Mouse (Mus musculus): Measurements from ENCODE around the gene Epn2. TPM values are rescaled to one million over a fixed set of nuclear protein-coding genes. Genes with fewer than 3 reads are reported as not detected.
A peak's percentile ranks its signal among the peaks of the same experiment; 100 is the strongest.

The Epn2 gene
- total and polyA plus RNA-seq, 3 experiments: 20.4 to 24.9 (median 23.1) TPM

DNA sequence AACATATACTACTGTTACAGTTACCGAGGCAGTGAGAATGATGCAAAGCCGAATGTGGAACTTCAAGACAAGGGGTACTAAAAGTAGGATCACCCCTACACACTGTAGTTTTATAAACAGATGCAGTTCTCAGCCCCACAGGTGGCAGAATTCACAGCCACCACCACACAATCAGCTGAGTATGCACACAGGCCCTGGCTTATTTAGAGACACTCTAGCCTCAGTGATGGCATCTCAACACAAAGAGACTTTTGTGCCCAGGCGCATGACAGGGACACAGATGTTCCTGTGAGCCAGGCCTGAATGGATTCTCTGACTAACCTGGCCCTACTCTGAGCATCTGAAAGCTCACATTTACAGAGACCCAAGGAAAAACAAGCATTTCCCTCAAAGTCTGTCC, 42.1 kb downstream of the Epn2 start:
- Histone ChIP-seq H3K4me1 (ENCODE audit: control insufficient read depth, insufficient read depth, low read length) (peaks cover 35% of the 10 kb centered on the region), H3K36me3 (ENCODE audit: control insufficient read depth, insufficient read depth, low read length) (peaks cover 44% of the 10 kb centered on the region), H3K27ac (peak overlapping the region; percentile 62), H3K4me3 (no peak overlapping the region), H3K79me2 (replicated peaks; ENCODE audit: control insufficient read depth, insufficient read depth, low read length) (no peaks in the 10 kb centered on the region), H3K27me3 (ENCODE audit: control insufficient read depth, insufficient read depth, low read length) (no peaks in the 10 kb centered on the region), H3K9ac (ENCODE audit: low read depth, low read length) (no peak overlapping the region)
- DNase-seq: no peak
- TF ChIP-seq EP300 (IDR thresholded peaks at IDR 0.05; ENCODE audit: insufficient read depth, low read depth, low read length): no peak
- TF ChIP-seq CTCF (IDR thresholded peaks at IDR 0.05): no peak
- TF ChIP-seq POLR2A (IDR thresholded peaks at IDR 0.05; ENCODE audit: insufficient read depth, low read depth, low read length): no peak
- 69% methylated on average over 3 of the region's 3 CpGs for WGBS
- intact Hi-C loops (cut with DNase I): no loop called here

DNA sequence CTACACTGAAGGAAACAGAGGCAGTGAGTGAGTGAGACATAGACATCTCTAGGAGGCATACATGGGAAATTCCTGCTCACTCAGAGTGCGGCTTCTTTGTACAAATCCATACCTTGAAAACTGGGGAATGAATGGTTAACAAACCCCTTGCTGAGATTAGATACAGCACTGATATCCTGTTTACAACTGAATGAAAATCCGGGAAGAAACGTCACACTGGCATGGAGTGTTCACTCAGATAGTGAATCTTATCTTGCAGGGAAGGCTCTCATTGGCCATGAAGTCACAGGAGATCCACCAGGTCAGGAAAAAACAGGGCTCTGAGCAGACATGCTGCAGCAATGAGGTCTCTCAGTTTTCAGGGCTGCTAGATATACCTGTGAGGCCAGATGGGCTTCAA, 42.5 kb downstream of the Epn2 start:
- intact Hi-C loops (cut with DNase I): no loop called here

DNA sequence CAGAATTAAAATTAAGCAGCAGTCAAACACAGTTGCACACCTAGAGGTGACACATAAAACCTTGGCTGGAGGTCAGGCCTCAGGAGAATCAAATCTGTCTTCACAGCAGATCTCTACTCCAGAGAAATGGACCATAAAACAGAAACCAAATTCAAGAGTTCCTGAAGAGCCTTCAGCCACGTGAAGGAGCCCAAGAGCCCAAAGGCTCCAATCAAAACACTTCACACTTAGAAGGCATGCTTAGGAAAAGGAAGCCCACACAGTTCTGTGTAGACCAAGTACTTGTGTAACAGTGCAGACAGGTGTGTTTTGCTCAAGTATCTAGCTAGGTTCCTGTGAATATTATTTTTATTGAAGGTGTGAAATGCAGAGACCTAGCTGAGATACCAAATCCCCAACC, 44.0 kb downstream of the Epn2 start:
- Histone ChIP-seq H3K4me3 (no peak overlapping the region), H3K79me2 (replicated peaks; ENCODE audit: control insufficient read depth, insufficient read depth, low read length) (no peaks in the 10 kb centered on the region), H3K4me1 (ENCODE audit: control insufficient read depth, insufficient read depth, low read length) (peaks cover 31% of the 10 kb centered on the region), H3K9ac (ENCODE audit: low read depth, low read length) (no peak overlapping the region), H3K27ac (peak overlapping the region; percentile 82), H3K36me3 (ENCODE audit: control insufficient read depth, insufficient read depth, low read length) (peaks cover 48% of the 10 kb centered on the region), H3K27me3 (ENCODE audit: control insufficient read depth, insufficient read depth, low read length) (no peaks in the 10 kb centered on the region)
- intact Hi-C loops (cut with DNase I): no loop called here
- no peak for DNase-seq
- TF ChIP-seq CTCF (IDR thresholded peaks at IDR 0.05) (0 out of 2 replicates have a peak, but pooled peaks have one; percentile 14), EP300 (IDR thresholded peaks at IDR 0.05; ENCODE audit: insufficient read depth, low read depth, low read length) (no peak), POLR2A (IDR thresholded peaks at IDR 0.05; ENCODE audit: insufficient read depth, low read depth, low read length) (no peak)
- 35% methylated on average over 1 of the region's 1 CpGs for WGBS

More for the DNA sequence above, 42.5 kb downstream of the Epn2 start:
- DNase-seq: no peak
- peaks cover 32% of the 10 kb centered on the region for H3K4me1 ChIP-seq (ENCODE audit: control insufficient read depth, insufficient read depth, low read length)
- H3K4me3 ChIP-seq: no peak overlapping the region
- peak overlapping the region; percentile 62 for H3K27ac ChIP-seq
- H3K27me3 ChIP-seq (ENCODE audit: control insufficient read depth, insufficient read depth, low read length): no peaks in the 10 kb centered on the region
- peaks cover 47% of the 10 kb centered on the region for H3K36me3 ChIP-seq (ENCODE audit: control insufficient read depth, insufficient read depth, low read length)
- H3K79me2 ChIP-seq (replicated peaks; ENCODE audit: control insufficient read depth, insufficient read depth, low read length): no peaks in the 10 kb centered on the region
- 36% methylated on average over 3 of the region's 3 CpGs for WGBS
- TF ChIP-seq POLR2A (IDR thresholded peaks at IDR 0.05; ENCODE audit: insufficient read depth, low read depth, low read length) (no peak), CTCF (IDR thresholded peaks at IDR 0.05) (no peak), EP300 (IDR thresholded peaks at IDR 0.05; ENCODE audit: insufficient read depth, low read depth, low read length) (no peak)
- no peak overlapping the region for H3K9ac ChIP-seq (ENCODE audit: low read depth, low read length)

DNA sequence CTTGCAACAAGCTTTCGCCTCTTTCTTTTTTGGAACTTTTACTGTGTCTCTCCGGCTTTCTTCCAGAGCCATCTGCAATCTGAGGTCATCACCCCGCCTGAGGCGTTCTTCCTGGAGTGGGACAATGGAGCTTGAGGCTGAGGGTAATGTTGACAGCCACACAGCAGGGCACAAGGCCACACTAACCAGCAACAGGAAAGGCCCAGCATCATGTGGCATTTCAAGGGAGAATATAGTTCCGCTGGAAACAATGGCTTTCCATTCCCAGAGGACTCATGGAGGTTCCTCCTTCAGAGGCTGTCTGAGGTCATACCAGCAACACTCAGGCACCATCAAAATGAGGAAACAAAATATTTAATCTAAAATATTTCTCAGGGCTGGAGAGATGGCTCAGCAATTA, 45.9 kb downstream of the Epn2 start:
- Histone ChIP-seq H3K4me3 (no peak overlapping the region), H3K36me3 (ENCODE audit: control insufficient read depth, insufficient read depth, low read length) (peaks cover 55% of the 10 kb centered on the region), H3K79me2 (replicated peaks; ENCODE audit: control insufficient read depth, insufficient read depth, low read length) (peaks cover 3% of the 10 kb centered on the region; the same call in 1 of the 2 replicates), H3K27me3 (ENCODE audit: control insufficient read depth, insufficient read depth, low read length) (no peaks in the 10 kb centered on the region), H3K27ac (peak overlapping the region; percentile 82), H3K9ac (ENCODE audit: low read depth, low read length) (no peak overlapping the region; the same call in 1 of the 2 replicates), H3K4me1 (ENCODE audit: control insufficient read depth, insufficient read depth, low read length) (peaks cover 38% of the 10 kb centered on the region)
- peak; percentile 49 to 75 for DNase-seq
- intact Hi-C loops (cut with DNase I): loop anchor here (2.0 kb wide), 1 partner anchor 83 kb away; no protein-coding TSS in a partner anchor
- no peak for TF ChIP-seq CTCF (IDR thresholded peaks at IDR 0.05)
- TF ChIP-seq POLR2A (IDR thresholded peaks at IDR 0.05; ENCODE audit: insufficient read depth, low read depth, low read length): peak; percentile 49; the same call in 1 of the 2 replicates
- peak; percentile 98 for TF ChIP-seq EP300 (IDR thresholded peaks at IDR 0.05; ENCODE audit: insufficient read depth, low read depth, low read length)
- 46% methylated on average over 5 of the region's 5 CpGs for WGBS

DNA sequence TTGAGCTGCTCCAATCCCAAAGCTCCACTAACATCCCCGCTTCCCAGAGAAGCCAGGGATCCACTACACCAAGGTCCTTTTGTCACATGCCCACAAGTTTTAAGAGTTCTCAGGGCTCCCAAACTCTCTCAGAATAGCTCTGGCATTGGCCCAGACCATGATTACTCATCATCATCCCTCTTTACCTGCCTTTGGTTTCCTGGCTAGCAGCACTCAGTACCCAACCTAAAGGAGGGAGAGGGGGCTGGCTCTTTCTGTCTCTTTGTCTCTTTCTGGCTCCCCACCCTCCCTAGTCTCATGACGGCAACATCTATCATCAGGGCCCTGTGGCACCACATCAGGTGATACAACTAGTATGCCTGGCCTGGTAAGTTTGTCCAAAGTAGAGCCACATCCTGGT, 46.7 kb downstream of the Epn2 start:
- peaks cover 5% of the 10 kb centered on the region for H3K79me2 ChIP-seq (replicated peaks; ENCODE audit: control insufficient read depth, insufficient read depth, low read length)
- 72% methylated on average over 2 of the region's 2 CpGs for WGBS
- intact Hi-C loops (cut with DNase I): loop anchor here (2.0 kb wide), 1 partner anchor 84 kb away; no protein-coding TSS in a partner anchor
- no peak for DNase-seq
- H3K27me3 ChIP-seq (ENCODE audit: control insufficient read depth, insufficient read depth, low read length): no peaks in the 10 kb centered on the region
- no peak overlapping the region for H3K9ac ChIP-seq (ENCODE audit: low read depth, low read length)
- H3K36me3 ChIP-seq (ENCODE audit: control insufficient read depth, insufficient read depth, low read length): peaks cover 52% of the 10 kb centered on the region
- TF ChIP-seq CTCF (IDR thresholded peaks at IDR 0.05) (no peak), POLR2A (IDR thresholded peaks at IDR 0.05; ENCODE audit: insufficient read depth, low read depth, low read length) (no peak), EP300 (IDR thresholded peaks at IDR 0.05; ENCODE audit: insufficient read depth, low read depth, low read length) (no peak)
- H3K4me1 ChIP-seq (ENCODE audit: control insufficient read depth, insufficient read depth, low read length): peaks cover 38% of the 10 kb centered on the region
- H3K27ac ChIP-seq: peak overlapping the region; percentile 82
- no peak overlapping the region for H3K4me3 ChIP-seq

DNA sequence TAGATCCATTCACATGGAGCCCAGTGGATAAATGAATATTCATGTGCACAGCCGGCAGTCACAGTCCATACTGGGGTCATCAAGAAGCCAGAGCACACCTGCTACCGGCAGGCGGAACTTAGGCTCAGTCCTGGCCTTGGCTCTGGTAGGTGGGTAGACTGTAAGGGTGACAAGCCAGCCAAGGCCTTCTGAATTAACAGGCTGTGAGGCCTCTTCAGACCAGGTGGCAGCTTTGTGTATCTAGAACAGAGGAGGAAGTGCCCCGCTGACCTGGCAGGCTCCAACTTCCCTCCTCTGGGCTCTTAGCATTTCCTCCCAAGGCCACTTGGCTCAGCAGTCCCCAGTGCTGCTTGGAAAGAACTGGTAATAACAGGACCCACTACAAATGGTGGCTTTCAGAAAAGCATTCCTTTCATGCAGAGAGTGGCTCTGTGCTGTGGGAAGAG, 50.2 kb downstream of the Epn2 start:
- intact Hi-C loops (cut with DNase I): no loop called here
- Histone ChIP-seq H3K27ac (peak overlapping the region; percentile 46), H3K4me3 (no peak overlapping the region), H3K27me3 (ENCODE audit: control insufficient read depth, insufficient read depth, low read length) (no peaks in the 10 kb centered on the region), H3K36me3 (ENCODE audit: control insufficient read depth, insufficient read depth, low read length) (peaks cover 44% of the 10 kb centered on the region), H3K79me2 (replicated peaks; ENCODE audit: control insufficient read depth, insufficient read depth, low read length) (peaks cover 5% of the 10 kb centered on the region), H3K9ac (ENCODE audit: low read depth, low read length) (no peak overlapping the region), H3K4me1 (ENCODE audit: control insufficient read depth, insufficient read depth, low read length) (peaks cover 29% of the 10 kb centered on the region)
- 49% methylated on average over 4 of the region's 4 CpGs for WGBS
- DNase-seq: peak; percentile 41 to 52
- TF ChIP-seq CTCF (IDR thresholded peaks at IDR 0.05): no peak
- TF ChIP-seq EP300 (IDR thresholded peaks at IDR 0.05; ENCODE audit: insufficient read depth, low read depth, low read length): 0 out of 2 replicates have a peak, but pooled peaks have one; percentile 28

Data from heart, adult 2 months (tissue).